Mouse (Mus musculus): ENCODE measurements around the gene 1810010D01Rik. TPM values are rescaled to one million over a fixed set of nuclear protein-coding genes. Genes with fewer than 3 reads are reported as not detected.

The 1810010D01Rik gene
- polyA plus RNA-seq, 1 experiment from 2014 or later = 0.35 TPM

GRCm38 (mm10) chr7:145173563-145173962 lies 34.4 kb downstream of the 1810010D01Rik start:
- ATAC-seq (ENCODE audit: insufficient read depth) = no peak
- H3K9ac ChIP-seq = no peak overlapping the region
- no peak overlapping the region for H3K4me2 ChIP-seq
- H3K4me3 ChIP-seq (replicated peaks) = no peak overlapping the region
- 65% methylated on average over 15 of the region's 15 CpGs for WGBS (ENCODE audit: insufficient replicate concordance)
- no peaks in the 10 kb centered on the region for H3K9me3 ChIP-seq (replicated peaks)
- H3K27me3 ChIP-seq = 0 out of 2 replicates have a peak, but pooled peaks cover 10% of the 10 kb centered on the region
- H3K4me1 ChIP-seq (replicated peaks) = no peaks in the 10 kb centered on the region
- no peaks in the 10 kb centered on the region for H3K36me3 ChIP-seq (replicated peaks)
- no peak overlapping the region for H3K27ac ChIP-seq (replicated peaks)

DNA sequence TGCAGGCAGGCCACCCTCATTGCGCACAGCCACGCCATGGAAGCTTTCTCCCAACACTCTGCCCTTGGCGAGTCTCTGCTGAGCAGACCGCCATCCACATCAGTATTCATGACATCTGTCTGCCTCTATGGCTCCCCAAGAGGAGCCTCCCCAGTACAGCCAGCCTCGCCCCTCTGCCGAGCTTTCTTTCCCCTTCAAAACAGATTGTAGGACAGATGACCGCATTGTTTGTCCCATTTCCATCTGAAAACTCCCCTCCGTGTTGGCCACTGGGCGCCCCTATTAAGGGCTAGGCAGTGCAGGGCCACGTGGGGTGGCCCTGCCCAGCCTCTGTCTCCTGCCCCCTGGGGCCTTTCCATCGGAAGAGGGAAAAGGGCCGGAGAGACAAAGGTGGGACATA lies 34.8 kb downstream of the 1810010D01Rik start:
- no peak overlapping the region for H3K27ac ChIP-seq (replicated peaks)
- no peak overlapping the region for H3K4me2 ChIP-seq
- no peak overlapping the region for H3K4me3 ChIP-seq (replicated peaks)
- H3K36me3 ChIP-seq (replicated peaks) = no peaks in the 10 kb centered on the region
- H3K27me3 ChIP-seq = 0 out of 2 replicates have a peak, but pooled peaks cover 10% of the 10 kb centered on the region
- no peak overlapping the region for H3K9ac ChIP-seq
- no peaks in the 10 kb centered on the region for H3K4me1 ChIP-seq (replicated peaks)
- no peaks in the 10 kb centered on the region for H3K9me3 ChIP-seq (replicated peaks)
- 25% methylated on average over 12 of the region's 12 CpGs for WGBS (ENCODE audit: insufficient replicate concordance)
- no peak for ATAC-seq (ENCODE audit: insufficient read depth)

GRCm38 (mm10) chr7:145169703-145170102 lies 38.2 kb downstream of the 1810010D01Rik start:
- 47% methylated on average over 3 of the region's 3 CpGs for WGBS (ENCODE audit: insufficient replicate concordance)
- ATAC-seq (ENCODE audit: insufficient read depth) = no peak
- no peaks in the 10 kb centered on the region for H3K9me3 ChIP-seq (replicated peaks)

GRCm38 (mm10) chr7:145159283-145160240 lies 48.4 kb downstream of the 1810010D01Rik start:
- Histone ChIP-seq H3K9me3 (replicated peaks) (no peaks in the 10 kb centered on the region), H3K4me3 (replicated peaks) (no peak overlapping the region), H3K4me2 (no peak overlapping the region), H3K27me3 (no peaks in the 10 kb centered on the region), H3K4me1 (replicated peaks) (no peaks in the 10 kb centered on the region), H3K36me3 (replicated peaks) (no peaks in the 10 kb centered on the region), H3K27ac (replicated peaks) (no peak overlapping the region), H3K9ac (no peak overlapping the region)
- ATAC-seq (ENCODE audit: insufficient read depth) = no peak
- WGBS (ENCODE audit: insufficient replicate concordance) = 47% methylated on average over 13 of the region's 13 CpGs

More at GRCm38 (mm10) chr7:145169703-145170102, 38.2 kb downstream of the 1810010D01Rik start:
- Histone ChIP-seq H3K4me3 (replicated peaks) (no peak overlapping the region), H3K4me2 (no peak overlapping the region), H3K27me3 (0 out of 2 replicates have a peak, but pooled peaks cover 10% of the 10 kb centered on the region), H3K27ac (replicated peaks) (no peak overlapping the region), H3K4me1 (replicated peaks) (no peaks in the 10 kb centered on the region), H3K36me3 (replicated peaks) (no peaks in the 10 kb centered on the region), H3K9ac (no peak overlapping the region)

Other genes with a start within 250 kb of the 1810010D01Rik start
- 1.6 and 1.9 TPM in 2 replicates for gene Tpcn2, start 75.9 kb upstream of the 1810010D01Rik start, polyA plus RNA-seq (2015; fragmentation: Nextera tagmentation; extraction: Ambion mirVana)
- gene Mrgprf, start 92.7 kb upstream of the 1810010D01Rik start, polyA plus RNA-seq (2015; fragmentation: Nextera tagmentation; extraction: Ambion mirVana) = 0.12 and 0.28 TPM in 2 replicates
- not detected in 2 replicates for gene Mrgprd, start 106.7 kb upstream of the 1810010D01Rik start, polyA plus RNA-seq (2015; fragmentation: Nextera tagmentation; extraction: Ambion mirVana)

All from liver, embryonic 15.5 days (tissue).